Mouse (Mus musculus) neural tube, embryonic 11.5 days (tissue): Measurements from ENCODE around the gene Dennd1a. TPM values are rescaled to one million over a fixed set of nuclear protein-coding genes. Genes with fewer than 3 reads are reported as not detected.

Experiments
- ATAC-seq: fragments of 200-750 bp; cut with Nextera tagmentation; 2 replicates; pipeline ENCODE4 v1.8.0; 2017; ENCODE audit warnings: moderate number of reproducible peaks, mild to moderate bottlenecking, moderate TSS enrichment, moderate library complexity; ENCODE audit not compliant: insufficient read depth, low FRiP score, low TSS enrichment
- DNase-seq: peaks from one replicate; pipeline ENCODE4 v3.0.0-alpha.2; 2015; ENCODE audit warnings: low spot score
- H3K27ac ChIP-seq: fragments of 300-500 bp; sonication (generic); 2 replicates; pipeline ENCODE4 v1.5.1; 2014; ENCODE audit warnings: low read depth, mild to moderate bottlenecking, low read length
- H3K27me3 ChIP-seq: fragments of 300-500 bp; sonication (generic); 2 replicates; pipeline ENCODE4 v1.6.1; 2014; ENCODE audit warnings: mild to moderate bottlenecking, low read length, mixed read lengths; ENCODE audit not compliant: control insufficient read depth, insufficient read depth
- H3K36me3 ChIP-seq: fragments of 300-500 bp; sonication (generic); 2 replicates; pipeline ENCODE4 v1.6.1; 2014; ENCODE audit warnings: mild to moderate bottlenecking, low read length, moderate library complexity, mixed read lengths; ENCODE audit not compliant: control insufficient read depth, insufficient read depth
- H3K4me1 ChIP-seq: fragments of 300-500 bp; sonication (generic); 2 replicates; pipeline ENCODE4 v1.6.1; 2014; ENCODE audit warnings: low read length, mixed read lengths; ENCODE audit not compliant: control insufficient read depth, insufficient read depth
- H3K4me2 ChIP-seq: fragments of 300-500 bp; sonication (generic); 2 replicates; pipeline ENCODE4 v1.6.1; 2014; ENCODE audit warnings: low read depth, mild to moderate bottlenecking, moderate library complexity
- H3K4me3 ChIP-seq: fragments of 300-500 bp; sonication (generic); 2 replicates; pipeline ENCODE4 v1.5.1; 2014; ENCODE audit warnings: low read depth, low read length
- H3K9ac ChIP-seq: fragments of 300-500 bp; sonication (generic); 2 replicates; pipeline ENCODE4 v1.6.1; 2014; ENCODE audit warnings: mild to moderate bottlenecking, low read length
- H3K9me3 ChIP-seq: fragments of 300-500 bp; sonication (generic); 2 replicates; pipeline ENCODE4 v1.6.1; 2016; ENCODE audit warnings: low read length; ENCODE audit not compliant: control insufficient read depth
- WGBS: fragments of 180-500 bp; shearing (Covaris S2); extraction: QIAGEN DNeasy Blood & Tissue Kit; methylation state at CpG from one replicate; pipeline ENCODE4 v1.1.7; 2014; 5-methylcytosine and 5-hydroxymethylcytosine counted together
- polyA plus RNA-seq: library from polyadenylated mRNA; unstranded; fragments of >200 nt; fragmentation: Nextera tagmentation; extraction: Ambion mirVana; gene quantifications from 2 replicates; pipeline ENCODE4 v1.2.1, GENCODE M21; 2014

Gene Dennd1a
- polyA plus RNA-seq, 1 experiment from 2014 or later: 7.3 TPM

DNA sequence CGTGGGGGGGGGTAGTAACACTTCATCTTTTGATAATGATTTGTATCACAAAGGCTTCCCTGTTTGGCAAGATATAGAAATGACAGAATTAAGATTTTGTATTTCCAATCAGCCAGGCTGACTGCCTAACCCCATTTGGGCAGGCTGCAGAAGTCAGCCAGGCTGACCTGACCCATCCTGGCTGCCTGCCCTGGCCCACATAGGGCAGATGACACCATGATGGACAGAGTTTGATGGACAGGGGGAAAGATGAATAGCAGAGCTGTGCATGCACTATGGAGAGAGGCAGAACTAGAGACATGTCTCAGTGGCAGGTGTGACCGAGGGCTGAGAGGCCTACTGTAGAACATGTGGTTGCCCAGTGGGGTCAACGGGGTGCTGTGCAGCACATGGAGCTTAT lies 203.9 kb downstream of the Dennd1a start:
- no peak for ATAC-seq
- no peaks in the 10 kb centered on the region for H3K36me3 ChIP-seq
- DNase-seq: no peak
- H3K4me3 ChIP-seq: no peak overlapping the region
- no peak overlapping the region for H3K4me2 ChIP-seq
- 85% methylated on average over 3 of the region's 3 CpGs for WGBS
- no peak overlapping the region for H3K27ac ChIP-seq
- H3K9ac ChIP-seq: no peak overlapping the region
- no peaks in the 10 kb centered on the region for H3K9me3 ChIP-seq
- no peaks in the 10 kb centered on the region for H3K27me3 ChIP-seq
- H3K4me1 ChIP-seq: no peaks in the 10 kb centered on the region

DNA sequence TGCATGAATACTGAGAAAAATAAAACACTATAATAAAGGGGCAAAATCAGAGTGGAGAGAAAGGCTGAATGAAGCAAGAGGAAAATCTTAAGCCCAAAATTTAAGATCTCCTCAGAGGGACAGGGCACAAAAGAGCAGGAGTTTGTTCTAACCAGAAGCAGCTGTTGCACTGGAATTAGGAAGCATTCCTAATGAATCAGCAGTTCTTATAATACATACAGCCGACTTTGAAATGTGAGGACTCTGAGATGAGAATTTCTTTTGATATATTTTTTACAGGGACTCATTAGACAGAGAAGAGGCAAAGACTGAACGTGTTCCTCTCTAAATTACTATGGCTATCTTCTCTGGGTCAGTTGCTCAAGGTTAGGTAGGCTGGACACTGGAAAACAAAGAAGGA lies 212.7 kb downstream of the Dennd1a start:
- no peak for DNase-seq
- Histone ChIP-seq H3K4me1 (no peaks in the 10 kb centered on the region), H3K4me3 (no peak overlapping the region), H3K9ac (no peak overlapping the region), H3K4me2 (no peak overlapping the region), H3K36me3 (no peaks in the 10 kb centered on the region), H3K9me3 (no peaks in the 10 kb centered on the region), H3K27ac (no peak overlapping the region), H3K27me3 (no peaks in the 10 kb centered on the region)
- 67% methylated on average over 2 of the region's 2 CpGs for WGBS
- no peak for ATAC-seq

DNA sequence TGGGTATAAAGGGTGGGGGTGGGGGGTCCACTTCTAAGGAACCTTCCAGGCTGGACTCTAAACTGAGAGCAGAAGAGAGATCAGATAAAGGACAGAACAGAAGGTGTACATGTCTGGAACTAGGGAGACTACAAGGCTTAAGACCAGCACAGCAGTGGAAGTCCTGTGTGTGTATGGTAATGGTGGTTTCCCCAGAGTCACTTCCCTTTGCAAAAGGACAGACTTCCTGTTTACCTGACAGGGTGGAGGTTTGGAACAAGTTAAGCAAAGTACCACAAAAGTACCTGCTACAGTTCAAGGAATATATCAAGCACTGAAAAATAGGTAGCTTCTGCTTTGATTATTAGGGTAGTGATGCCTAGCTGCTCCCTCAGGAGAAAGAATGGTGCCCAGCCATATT lies 215.1 kb downstream of the Dennd1a start:
- no peak for ATAC-seq
- DNase-seq: no peak
- peaks cover 4% of the 10 kb centered on the region; the same call in 1 of the 2 replicates for H3K4me1 ChIP-seq
- no peaks in the 10 kb centered on the region for H3K36me3 ChIP-seq
- H3K4me2 ChIP-seq: no peak overlapping the region
- no peak overlapping the region for H3K27ac ChIP-seq
- no peaks in the 10 kb centered on the region for H3K9me3 ChIP-seq
- H3K4me3 ChIP-seq: no peak overlapping the region
- no peaks in the 10 kb centered on the region for H3K27me3 ChIP-seq
- no peak overlapping the region for H3K9ac ChIP-seq

DNA sequence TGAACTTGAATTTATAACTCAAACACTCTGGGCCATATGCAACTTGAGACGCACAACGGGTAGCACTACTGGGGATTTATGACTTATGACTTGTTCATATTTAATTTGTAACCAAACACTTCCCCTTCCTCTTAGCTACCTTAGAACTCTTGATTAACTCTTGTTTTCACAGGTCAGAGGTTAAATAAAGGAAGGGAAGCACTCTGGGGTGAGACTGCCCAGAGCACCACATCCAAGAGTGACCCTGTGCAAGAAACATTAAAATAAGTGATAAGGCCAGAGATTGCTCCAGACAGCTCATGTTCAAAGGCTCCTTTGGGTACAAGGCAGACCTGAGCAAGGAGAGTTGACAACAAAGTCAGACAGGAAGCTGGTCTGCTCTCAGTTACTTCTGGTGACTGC lies 219.0 kb downstream of the Dennd1a start:
- no peak overlapping the region for H3K27ac ChIP-seq
- H3K9ac ChIP-seq: no peak overlapping the region
- 47% methylated on average over 2 of the region's 2 CpGs for WGBS
- H3K27me3 ChIP-seq: no peaks in the 10 kb centered on the region
- ATAC-seq (no peak), DNase-seq (peak; percentile 13)
- H3K4me3 ChIP-seq: no peak overlapping the region
- H3K9me3 ChIP-seq: no peaks in the 10 kb centered on the region
- H3K4me2 ChIP-seq: no peak overlapping the region
- peaks cover 4% of the 10 kb centered on the region; the same call in 1 of the 2 replicates for H3K4me1 ChIP-seq
- H3K36me3 ChIP-seq: no peaks in the 10 kb centered on the region

DNA sequence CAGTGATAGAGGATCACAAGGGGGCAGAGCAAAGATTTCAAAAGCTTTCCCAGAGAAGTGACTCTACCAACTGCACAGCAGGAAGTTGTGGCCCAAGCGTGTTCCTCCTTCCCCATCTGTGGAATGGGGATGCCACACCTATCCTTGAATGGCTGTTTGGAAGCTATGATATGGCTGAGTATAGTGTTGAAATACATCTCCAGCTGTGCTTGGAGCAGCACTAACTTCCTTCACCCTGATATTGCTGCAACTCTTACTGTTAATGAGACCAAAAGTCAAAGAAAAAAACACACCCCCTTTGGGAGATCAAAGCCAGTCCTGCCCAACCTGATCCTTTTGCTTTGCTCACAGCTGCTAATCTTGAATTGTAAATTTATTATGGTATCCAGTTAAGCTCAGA lies 221.3 kb downstream of the Dennd1a start:
- Histone ChIP-seq H3K4me3 (no peak overlapping the region), H3K9ac (no peak overlapping the region), H3K4me1 (peaks cover 4% of the 10 kb centered on the region; the same call in 1 of the 2 replicates), H3K9me3 (no peaks in the 10 kb centered on the region), H3K27me3 (no peaks in the 10 kb centered on the region), H3K4me2 (no peak overlapping the region), H3K27ac (no peak overlapping the region), H3K36me3 (no peaks in the 10 kb centered on the region)
- WGBS: 57% methylated on average over 1 of the region's 1 CpGs
- DNase-seq: no peak
- ATAC-seq: no peak

DNA sequence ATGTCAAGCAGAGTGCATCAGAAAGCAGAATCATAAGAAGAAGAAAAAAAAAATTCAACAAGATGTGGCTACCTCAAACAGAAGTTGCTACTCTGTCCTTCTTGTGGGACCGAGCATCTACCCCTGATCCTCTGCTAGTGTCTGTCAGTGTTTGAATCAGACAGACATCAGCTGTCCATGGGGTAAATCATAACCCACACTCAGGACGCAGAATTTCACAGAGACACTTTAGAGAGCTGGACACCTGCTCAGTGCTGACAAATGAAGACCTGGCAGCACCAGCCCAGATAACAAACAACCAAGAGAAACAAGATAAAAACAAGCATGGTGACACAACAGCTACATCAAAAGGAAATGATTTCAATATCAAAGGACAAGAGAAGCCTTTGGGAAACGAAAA lies 222.9 kb downstream of the Dennd1a start:
- H3K4me3 ChIP-seq: no peak overlapping the region
- ATAC-seq (no peak), DNase-seq (no peak)
- WGBS: 72% methylated on average over 3 of the region's 3 CpGs
- H3K4me1 ChIP-seq: peaks cover 4% of the 10 kb centered on the region; the same call in 1 of the 2 replicates
- no peak overlapping the region for H3K27ac ChIP-seq
- H3K9me3 ChIP-seq: no peaks in the 10 kb centered on the region
- H3K9ac ChIP-seq: no peak overlapping the region
- no peaks in the 10 kb centered on the region for H3K27me3 ChIP-seq
- H3K36me3 ChIP-seq: no peaks in the 10 kb centered on the region
- H3K4me2 ChIP-seq: no peak overlapping the region

DNA sequence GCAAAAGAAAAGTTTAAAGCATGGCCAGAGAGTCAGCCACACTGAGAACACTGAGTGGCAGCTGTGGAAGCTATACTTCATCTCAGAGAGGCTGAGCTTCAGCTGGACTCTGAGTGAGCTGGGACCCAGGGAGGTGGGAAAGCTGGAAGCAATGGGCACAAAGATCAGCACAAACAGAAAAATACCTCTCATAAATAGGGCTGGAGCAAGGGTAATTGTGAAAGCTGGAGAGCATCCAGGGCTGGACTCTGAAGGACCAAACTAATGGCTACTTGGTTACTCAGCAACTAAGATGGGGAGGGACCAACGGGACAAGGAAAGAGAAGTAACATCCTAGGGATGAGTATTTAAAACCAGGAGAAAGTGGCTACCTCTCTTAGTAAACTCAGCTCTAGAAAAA lies 225.0 kb downstream of the Dennd1a start:
- Histone ChIP-seq H3K27ac (no peak overlapping the region), H3K4me3 (no peak overlapping the region), H3K4me1 (no peaks in the 10 kb centered on the region), H3K4me2 (no peak overlapping the region), H3K9ac (no peak overlapping the region), H3K36me3 (no peaks in the 10 kb centered on the region), H3K27me3 (no peaks in the 10 kb centered on the region), H3K9me3 (no peaks in the 10 kb centered on the region)
- 71% methylated on average over 1 of the region's 1 CpGs for WGBS
- no peak for DNase-seq
- ATAC-seq: no peak

DNA sequence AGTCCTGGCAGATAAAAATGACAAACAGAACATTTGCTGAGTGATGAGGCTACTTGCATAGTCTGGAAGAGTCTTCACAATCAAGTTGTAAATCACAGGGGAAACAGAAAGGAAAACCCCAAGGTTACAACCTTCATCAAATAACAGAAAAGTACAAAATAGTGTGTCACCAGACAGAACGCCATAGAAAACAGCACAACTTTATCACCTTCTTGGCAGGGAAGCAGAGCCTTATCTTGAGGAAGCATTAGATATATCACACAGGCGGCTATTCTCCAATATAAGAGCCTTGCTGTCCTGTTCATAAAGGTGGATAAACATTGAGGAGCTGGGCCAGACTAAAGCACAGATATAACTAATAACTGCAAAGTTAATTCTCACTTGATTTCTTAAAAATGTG lies 225.7 kb downstream of the Dennd1a start:
- no peaks in the 10 kb centered on the region for H3K27me3 ChIP-seq
- H3K9me3 ChIP-seq: no peaks in the 10 kb centered on the region
- DNase-seq (no peak), ATAC-seq (no peak)
- H3K4me3 ChIP-seq: no peak overlapping the region
- no peak overlapping the region for H3K27ac ChIP-seq
- no peak overlapping the region for H3K4me2 ChIP-seq
- no peaks in the 10 kb centered on the region for H3K4me1 ChIP-seq
- no peaks in the 10 kb centered on the region for H3K36me3 ChIP-seq
- no peak overlapping the region for H3K9ac ChIP-seq
- WGBS: 80% methylated on average over 2 of the region's 2 CpGs

DNA sequence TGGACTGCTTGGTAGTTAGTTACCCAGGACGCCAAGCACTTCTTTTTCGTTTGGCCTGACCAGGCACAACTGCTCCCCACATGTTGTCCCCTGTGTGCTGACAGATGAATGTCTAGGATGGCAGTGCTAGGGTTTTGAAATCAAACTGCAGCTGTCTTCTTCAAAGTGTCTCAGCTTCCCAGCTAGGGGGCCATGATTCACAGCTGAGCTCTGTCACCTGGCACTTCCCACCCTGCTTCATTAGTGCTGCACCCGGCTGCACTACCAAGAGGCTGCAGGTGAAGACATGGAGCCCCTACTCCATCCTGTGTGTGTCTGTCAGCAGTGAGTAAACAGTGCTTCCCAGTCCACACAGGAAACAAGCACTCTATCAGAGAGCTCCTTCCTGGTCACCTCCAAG lies 234.8 kb downstream of the Dennd1a start:
- H3K4me2 ChIP-seq: no peak overlapping the region
- H3K27ac ChIP-seq: no peak overlapping the region
- WGBS: 49% methylated on average over 3 of the region's 3 CpGs
- no peak overlapping the region for H3K4me3 ChIP-seq
- DNase-seq (no peak), ATAC-seq (no peak)
- no peaks in the 10 kb centered on the region for H3K27me3 ChIP-seq
- no peaks in the 10 kb centered on the region for H3K9me3 ChIP-seq
- no peak overlapping the region for H3K9ac ChIP-seq
- H3K36me3 ChIP-seq: no peaks in the 10 kb centered on the region
- no peaks in the 10 kb centered on the region for H3K4me1 ChIP-seq
